Comparison of ENCODE assay signal across 8 mouse cellular contexts in genomic region chr1:81287088-81287487, GRCm38 (mm10).
A peak's percentile ranks its signal among the peaks of the same experiment; 100 is the strongest.
DNase-seq lines count a peak whose midpoint lies in the region; ATAC-seq lines count a peak whose summit lies in the region.

No protein-coding gene starts in this region.

- H3K4me1 ChIP-seq in forebrain, embryonic 14.5 days (ENCODE audit: control insufficient read depth, insufficient read depth, low read length): no peaks in the 10 kb centered on the region

- no peak overlapping the region for H3K9ac ChIP-seq in forebrain, embryonic 14.5 days (ENCODE audit: low read length)

- DNase-seq in adrenal gland, postnatal 14 days: peak; percentile 6
- no peak for DNase-seq in adrenal gland, postnatal 36 days
- peak; percentile 42 for DNase-seq in thymus, postnatal 0 days (ENCODE audit: low spot score)
- DNase-seq in thymus, postnatal 25 days: no peak
- peak; percentile 88 for DNase-seq in forebrain, embryonic 14.5 days (ENCODE audit: low spot score)
- DNase-seq in left cerebral cortex, postnatal 4 days: peak; percentile 33
- DNase-seq in retina, postnatal 7 days (ENCODE audit: low read depth, low spot score): peak; percentile 46
- no peak for DNase-seq in heart, postnatal 4 days

- no peaks in the 10 kb centered on the region for H3K36me3 ChIP-seq in forebrain, embryonic 14.5 days (ENCODE audit: control insufficient read depth, insufficient read depth, low read length)

- no peak overlapping the region for H3K4me3 ChIP-seq in forebrain, embryonic 14.5 days (ENCODE audit: low read depth, low read length)

- intact Hi-C loops in left cerebral cortex, postnatal 4 days (cut with DNase I): loop anchor here (5.0 kb wide), 1 partner anchor 455 kb away; no protein-coding TSS in a partner anchor

- no peak overlapping the region; the same call in 1 of the 2 replicates for H3K27ac ChIP-seq in forebrain, embryonic 14.5 days (ENCODE audit: low read depth, low read length)

- H3K27me3 ChIP-seq in forebrain, embryonic 14.5 days (replicated peaks; ENCODE audit: control insufficient read depth, insufficient read depth, low read length): no peaks in the 10 kb centered on the region

- no peaks in the 10 kb centered on the region for H3K9me3 ChIP-seq in forebrain, embryonic 14.5 days (replicated peaks; ENCODE audit: control insufficient read depth, low read length)

- ATAC-seq in forebrain, embryonic 14.5 days: peak; percentile 90

- H3K4me2 ChIP-seq in forebrain, embryonic 14.5 days (ENCODE audit: low read length): no peak overlapping the region

Comparison
In these comparisons a context has a peak if more than half of its experiments do, and no peak if none do; other contexts are left out.
1. DNase-seq: peak in adrenal gland, postnatal 14 days (single experiment), thymus, postnatal 0 days (single experiment), forebrain, embryonic 14.5 days (single experiment), left cerebral cortex, postnatal 4 days (single experiment) and retina, postnatal 7 days (single experiment); none in adrenal gland, postnatal 36 days (0 of 2), thymus, postnatal 25 days (single experiment) and heart, postnatal 4 days (single experiment).